Mouse (Mus musculus) intestine, embryonic 14.5 days (tissue): ENCODE results near the gene Tas2r124. TPM values are rescaled to one million over a fixed set of nuclear protein-coding genes. Genes with fewer than 3 reads are reported as not detected.

Experiments used
- polyA plus RNA-seq: library from polyadenylated mRNA; unstranded; fragments of >200 nt; fragmentation: Nextera tagmentation; extraction: Ambion mirVana; gene quantifications from 2 replicates; pipeline ENCODE4 v1.2.1, GENCODE M21; 2014

Gene Tas2r124
- polyA plus RNA-seq, 1 experiment from 2014 or later: not detected

Other genes starting within 250 kb of the Tas2r124 start
- gene Prh1, start 184.9 kb upstream of the Tas2r124 start, polyA plus RNA-seq: not detected in 2 replicates
- not detected in 2 replicates for gene Prp2, start 158.8 kb upstream of the Tas2r124 start, polyA plus RNA-seq
- gene A630073D07Rik, start 103.2 kb upstream of the Tas2r124 start, polyA plus RNA-seq: not detected in 2 replicates
- not detected in 2 replicates for gene Tas2r120, start 97.8 kb upstream of the Tas2r124 start, polyA plus RNA-seq
- not detected in 2 replicates for gene Tas2r121, start 53.7 kb upstream of the Tas2r124 start, polyA plus RNA-seq
- gene Tas2r122, start 42.8 kb upstream of the Tas2r124 start, polyA plus RNA-seq: not detected in 2 replicates
- gene Tas2r115, start 16.7 kb upstream of the Tas2r124 start, polyA plus RNA-seq: not detected in 2 replicates
- gene Tas2r102, start 7.4 kb downstream of the Tas2r124 start, polyA plus RNA-seq: not detected in 2 replicates
- not detected in 2 replicates for gene Tas2r136, start 23.4 kb downstream of the Tas2r124 start, polyA plus RNA-seq
- not detected in 2 replicates for gene Tas2r117, start 48.1 kb downstream of the Tas2r124 start, polyA plus RNA-seq
- not detected in 2 replicates for gene Tas2r123, start 92.4 kb downstream of the Tas2r124 start, polyA plus RNA-seq
- gene Tas2r116, start 100.7 kb downstream of the Tas2r124 start, polyA plus RNA-seq: not detected in 2 replicates
- gene Tas2r110, start 113.3 kb downstream of the Tas2r124 start, polyA plus RNA-seq: not detected in 2 replicates
- not detected in 2 replicates for gene Tas2r113, start 138.3 kb downstream of the Tas2r124 start, polyA plus RNA-seq
- gene Tas2r125, start 154.9 kb downstream of the Tas2r124 start, polyA plus RNA-seq: not detected in 2 replicates
- gene Tas2r129, start 196.4 kb downstream of the Tas2r124 start, polyA plus RNA-seq: not detected in 2 replicates
- gene Tas2r131, start 203.2 kb downstream of the Tas2r124 start, polyA plus RNA-seq: not detected in 2 replicates
- gene Tas2r109, start 226.2 kb downstream of the Tas2r124 start, polyA plus RNA-seq: not detected in 2 replicates